23 mouse cellular contexts compared by ENCODE assay signal in the genomic region with DNA sequence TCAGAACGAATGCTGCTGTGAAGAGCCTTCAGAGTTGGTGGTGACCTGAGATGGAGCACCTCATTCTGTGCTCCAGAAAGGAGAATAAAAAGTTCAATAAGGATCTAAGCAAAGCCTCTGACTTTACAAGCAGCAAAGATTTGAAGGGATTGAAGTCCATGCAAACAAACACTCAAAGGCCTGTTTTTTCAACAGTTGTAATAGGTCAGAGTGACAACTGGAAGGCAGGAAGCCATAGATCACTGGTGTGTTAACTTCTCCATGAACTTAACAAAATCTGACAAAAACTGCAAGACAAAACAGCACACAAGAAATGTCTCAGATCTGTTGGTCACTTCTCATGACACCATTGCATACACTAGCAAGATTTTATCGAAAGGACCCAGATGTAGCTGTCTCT. TPM values are rescaled to one million over a fixed set of nuclear protein-coding genes. Genes with fewer than 3 reads are reported as not detected.
DNase-seq lines count a peak whose midpoint lies in the region; ATAC-seq and TF ChIP-seq lines count a peak whose summit lies in the region.
"Had no signal": no experiment of that assay in that cellular context is flagged by ENCODE, and none has a peak within 500 bp of the region (broad histone marks: within the 10 kb centered on the region; RNA-seq: fewer than 3 reads in every experiment).

Sult1b1 (minus strand) TSS at position 85 of the 400 bp plus-strand sequence.

- ATAC-seq in kidney, postnatal 0 days (replicated peaks; ENCODE audit: low FRiP score, low read depth) = no peak
- ATAC-seq in intestine, embryonic 15.5 days = no peak
- no peak; the same call in 1 of the 2 replicates for ATAC-seq in intestine, embryonic 16.5 days
- ATAC-seq in stomach, embryonic 15.5 days (ENCODE audit: insufficient read depth, low FRiP score, low read depth) = no peak
- ATAC-seq: forebrain, embryonic 15.5 days had no signal

- H3K9me3 ChIP-seq in kidney, postnatal 0 days (replicated peaks; ENCODE audit: low read length) = no peaks in the 10 kb centered on the region
- no peaks in the 10 kb centered on the region for H3K9me3 ChIP-seq in intestine, embryonic 15.5 days
- no peaks in the 10 kb centered on the region for H3K9me3 ChIP-seq in intestine, embryonic 16.5 days (ENCODE audit: control insufficient read depth, low read length)
- H3K9me3 ChIP-seq in stomach, embryonic 15.5 days = no peaks in the 10 kb centered on the region
- H3K9me3 ChIP-seq: embryonic facial prominence, embryonic 12.5 days; forebrain, embryonic 15.5 days; heart, embryonic 10.5 days; hindbrain, embryonic 12.5 days had no signal

- H3K36me3 ChIP-seq in kidney, postnatal 0 days (ENCODE audit: insufficient read depth, low read length) = no peaks in the 10 kb centered on the region
- H3K36me3 ChIP-seq in intestine, embryonic 15.5 days = no peaks in the 10 kb centered on the region
- no peaks in the 10 kb centered on the region for H3K36me3 ChIP-seq in intestine, embryonic 16.5 days (ENCODE audit: control insufficient read depth, insufficient read depth, low read length)
- H3K36me3 ChIP-seq in stomach, embryonic 15.5 days = no peaks in the 10 kb centered on the region
- H3K36me3 ChIP-seq: embryonic facial prominence, embryonic 12.5 days; forebrain, embryonic 15.5 days; heart, embryonic 10.5 days; hindbrain, embryonic 12.5 days had no signal

- 60% methylated on average over 2 of the region's 2 CpGs for WGBS in kidney, postnatal 0 days
- WGBS in intestine, embryonic 15.5 days = 79% methylated on average over 2 of the region's 2 CpGs
- WGBS in intestine, embryonic 16.5 days = 93% methylated on average over 2 of the region's 2 CpGs
- WGBS in stomach, embryonic 15.5 days = 76% methylated on average over 2 of the region's 2 CpGs

- no peak for TF ChIP-seq CTCF in kidney, postnatal 0 days (IDR thresholded peaks at IDR 0.05; ENCODE audit: low read depth)

- H3K4me1 ChIP-seq in kidney, postnatal 0 days (replicated peaks; ENCODE audit: insufficient read depth, low read length) = no peaks in the 10 kb centered on the region
- no peaks in the 10 kb centered on the region for H3K4me1 ChIP-seq in intestine, embryonic 15.5 days (replicated peaks)
- no peaks in the 10 kb centered on the region for H3K4me1 ChIP-seq in intestine, embryonic 16.5 days (ENCODE audit: control insufficient read depth, insufficient read depth, low read length)
- no peaks in the 10 kb centered on the region for H3K4me1 ChIP-seq in stomach, embryonic 15.5 days
- H3K4me1 ChIP-seq: embryonic facial prominence, embryonic 12.5 days; forebrain, embryonic 15.5 days; heart, embryonic 10.5 days; hindbrain, embryonic 12.5 days had no signal

- peak within 1 kb of the TSS; percentile 25; the same call in 1 of the 2 replicates for H3K27ac ChIP-seq in kidney, postnatal 0 days
- H3K27ac ChIP-seq in intestine, embryonic 15.5 days = no peak within 1 kb of the TSS
- no peak within 1 kb of the TSS for H3K27ac ChIP-seq in intestine, embryonic 16.5 days (ENCODE audit: low read length)
- no peak within 1 kb of the TSS for H3K27ac ChIP-seq in stomach, embryonic 15.5 days
- H3K27ac ChIP-seq: embryonic facial prominence, embryonic 12.5 days; forebrain, embryonic 15.5 days; heart, embryonic 10.5 days; hindbrain, embryonic 12.5 days had no signal

- no peaks in the 10 kb centered on the region for H3K27me3 ChIP-seq in kidney, postnatal 0 days (ENCODE audit: insufficient read depth, low read length)
- H3K27me3 ChIP-seq in intestine, embryonic 15.5 days (replicated peaks) = no peaks in the 10 kb centered on the region
- H3K27me3 ChIP-seq in intestine, embryonic 16.5 days (replicated peaks; ENCODE audit: control insufficient read depth, insufficient read depth, low read length) = no peaks in the 10 kb centered on the region
- H3K27me3 ChIP-seq in stomach, embryonic 15.5 days (replicated peaks) = no peaks in the 10 kb centered on the region
- H3K27me3 ChIP-seq: embryonic facial prominence, embryonic 12.5 days; forebrain, embryonic 15.5 days; hindbrain, embryonic 12.5 days had no signal

- H3K4me3 ChIP-seq in kidney, postnatal 0 days (replicated peaks; ENCODE audit: low read depth, low read length) = no peak within 1 kb of the TSS
- no peak within 1 kb of the TSS for H3K4me3 ChIP-seq in intestine, embryonic 15.5 days (replicated peaks)
- no peak within 1 kb of the TSS for H3K4me3 ChIP-seq in intestine, embryonic 16.5 days (ENCODE audit: low read length)
- no peak within 1 kb of the TSS for H3K4me3 ChIP-seq in stomach, embryonic 15.5 days (replicated peaks)
- H3K4me3 ChIP-seq: embryonic facial prominence, embryonic 12.5 days; forebrain, embryonic 15.5 days; heart, embryonic 10.5 days; hindbrain, embryonic 12.5 days had no signal

- H3K9ac ChIP-seq in kidney, postnatal 0 days (ENCODE audit: low read depth, low read length) = no peak within 1 kb of the TSS
- no peak within 1 kb of the TSS for H3K9ac ChIP-seq in intestine, embryonic 15.5 days
- H3K9ac ChIP-seq in intestine, embryonic 16.5 days (ENCODE audit: low read depth, low read length) = no peak within 1 kb of the TSS
- no peak within 1 kb of the TSS for H3K9ac ChIP-seq in stomach, embryonic 15.5 days
- H3K9ac ChIP-seq: embryonic facial prominence, embryonic 12.5 days; forebrain, embryonic 15.5 days; hindbrain, embryonic 12.5 days had no signal

- no peak within 1 kb of the TSS for H3K4me2 ChIP-seq in kidney, postnatal 0 days (ENCODE audit: low read length)
- H3K4me2 ChIP-seq in intestine, embryonic 15.5 days (replicated peaks) = no peak within 1 kb of the TSS
- no peak within 1 kb of the TSS for H3K4me2 ChIP-seq in intestine, embryonic 16.5 days (ENCODE audit: low read depth, low read length)
- no peak within 1 kb of the TSS for H3K4me2 ChIP-seq in stomach, embryonic 15.5 days
- H3K4me2 ChIP-seq: embryonic facial prominence, embryonic 12.5 days; forebrain, embryonic 15.5 days; hindbrain, embryonic 12.5 days had no signal

- DNase-seq in kidney, postnatal 0 days (ENCODE audit: low spot score) = peak; percentile 79
- no peak for DNase-seq in kidney, adult 8-10 months
- no peak for DNase-seq in MN1 (ENCODE audit: low spot score)
- DNase-seq in spleen, postnatal 36 days (ENCODE audit: low spot score in 2 of 2) = no peak
- DNase-seq: adrenal gland, postnatal 10 days; cerebellum, adult 11 months; cerebellum, adult 9-10 months; cerebellum, postnatal 25 days; gastrocnemius, postnatal 10 days; heart, adult 18-20 months; heart, postnatal 10 days; heart, postnatal 4 days had no signal

RNA-seq across cellular contexts. Expression of gene Sult1b1, which starts in this region (rescaled TPM):
- 6.8 and 8.0 TPM in 2 replicates for polyA plus RNA-seq in kidney, postnatal 0 days (2015; fragmentation: Nextera tagmentation; extraction: Ambion mirVana)
- polyA plus RNA-seq in intestine, embryonic 15.5 days (2015; fragmentation: Nextera tagmentation; extraction: Ambion mirVana) = 43.0 and 49.7 TPM in 2 replicates
- 98.8 and 129 TPM in 2 replicates for polyA plus RNA-seq in intestine, embryonic 16.5 days (2015; fragmentation: Nextera tagmentation; extraction: Ambion mirVana)
- polyA plus RNA-seq in stomach, embryonic 15.5 days (2015; fragmentation: Nextera tagmentation; extraction: Ambion mirVana) = 17.8 and 19.0 TPM in 2 replicates
- polyA plus RNA-seq: brain, embryonic 14.5 days; cortical plate, adult 2 months; forebrain, embryonic 15.5 days; frontal cortex, adult 2 months; heart, embryonic 14.5 days; hindbrain, embryonic 12.5 days had no signal
